Mouse (Mus musculus): ENCODE measurements around the gene Ppp1r9a. TPM values are rescaled to one million over a fixed set of nuclear protein-coding genes. Genes with fewer than 3 reads are reported as not detected.

Gene Ppp1r9a
- total and polyA plus RNA-seq, 3 experiments, result 0.03 TPM; not detected in 2

GRCm38 (mm10) chr6:4997599-4997998, 94.9 kb downstream of the Ppp1r9a start:
- H3K27me3 ChIP-seq (ENCODE audit: control insufficient read depth in 1 of 2, insufficient read depth in 2 of 2, low read length in 2 of 2), result peaks cover 0 to 2% of the 10 kb centered on the region in 2 experiments; a peak in 1 of 4 replicates
- DNase-seq (ENCODE audit: low read depth, low spot score), result no peak
- H3K79me2 ChIP-seq (ENCODE audit: control insufficient read depth, insufficient read depth, low read length, poor library complexity), result no peaks in the 10 kb centered on the region
- H3K4me3 ChIP-seq (ENCODE audit: control insufficient read depth in 1 of 2, insufficient read depth in 1 of 2, low read depth in 2 of 2, low read length in 2 of 2), result no peak overlapping the region
- H3K9me3 ChIP-seq (replicated peaks; ENCODE audit: insufficient read depth, low read length), result no peaks in the 10 kb centered on the region
- no peaks in the 10 kb centered on the region for H3K36me3 ChIP-seq (ENCODE audit: control insufficient read depth in 1 of 2, insufficient read depth in 2 of 2, low read length in 2 of 2)
- no peak overlapping the region for H3K9ac ChIP-seq (ENCODE audit: control insufficient read depth, low read depth, low read length, poor library complexity, severe bottlenecking)
- H3K27ac ChIP-seq (ENCODE audit: control insufficient read depth, low read depth, low read length), result no peak overlapping the region
- H3K4me1 ChIP-seq (ENCODE audit: control insufficient read depth in 1 of 2, insufficient read depth in 2 of 2, low read length in 2 of 2), result no peaks in the 10 kb centered on the region
- TF ChIP-seq MYC (IDR thresholded peaks at IDR 0.05; ENCODE audit: low read depth, low read length) (no peak), USF2 (IDR thresholded peaks at IDR 0.05; ENCODE audit: borderline replicate concordance in 1 of 2, insufficient read depth in 1 of 2, low read depth in 1 of 2, low read length in 2 of 2) (no peak), ZNF384 (IDR thresholded peaks at IDR 0.05; ENCODE audit: low read depth, low read length) (no peak), JUND (IDR thresholded peaks at IDR 0.05; ENCODE audit: low read depth, low read length) (no peak)

- H3K27ac ChIP-seq (ENCODE audit: control insufficient read depth, low read depth, low read length), result no peak overlapping the region
- H3K4me3 ChIP-seq (ENCODE audit: control insufficient read depth in 1 of 2, insufficient read depth in 1 of 2, low read depth in 2 of 2, low read length in 2 of 2), result no peak overlapping the region
- no peaks in the 10 kb centered on the region for H3K79me2 ChIP-seq (ENCODE audit: control insufficient read depth, insufficient read depth, low read length, poor library complexity)
- peaks cover 0 to 2% of the 10 kb centered on the region in 2 experiments; a peak in 1 of 4 replicates for H3K27me3 ChIP-seq (ENCODE audit: control insufficient read depth in 1 of 2, insufficient read depth in 2 of 2, low read length in 2 of 2)
- TF ChIP-seq CHD1 (IDR thresholded peaks at IDR 0.05; ENCODE audit: low read depth, low read length) (no peak), EP300 (IDR thresholded peaks at IDR 0.05; ENCODE audit: low read depth in 1 of 2, low read length in 2 of 2) (no peak), RAD21 (IDR thresholded peaks at IDR 0.05; ENCODE audit: low read depth, low read length) (no peak), NELFE (IDR thresholded peaks at IDR 0.05; ENCODE audit: low read depth, low read length) (no peak)
- H3K9me3 ChIP-seq (replicated peaks; ENCODE audit: insufficient read depth, low read length), result no peaks in the 10 kb centered on the region
- no peaks in the 10 kb centered on the region for H3K36me3 ChIP-seq (ENCODE audit: control insufficient read depth in 1 of 2, insufficient read depth in 2 of 2, low read length in 2 of 2)
- H3K9ac ChIP-seq (ENCODE audit: control insufficient read depth, low read depth, low read length, poor library complexity, severe bottlenecking), result no peak overlapping the region
- H3K4me1 ChIP-seq (ENCODE audit: control insufficient read depth in 1 of 2, insufficient read depth in 2 of 2, low read length in 2 of 2), result no peaks in the 10 kb centered on the region
- DNase-seq (ENCODE audit: low read depth, low spot score), result no peak
Measured at GRCm38 (mm10) chr6:4998929-4999328, 96.2 kb downstream of the Ppp1r9a start.

- H3K36me3 ChIP-seq (ENCODE audit: control insufficient read depth in 1 of 2, insufficient read depth in 2 of 2, low read length in 2 of 2), result no peaks in the 10 kb centered on the region
- no peak overlapping the region for H3K4me3 ChIP-seq (ENCODE audit: control insufficient read depth in 1 of 2, insufficient read depth in 1 of 2, low read depth in 2 of 2, low read length in 2 of 2)
- TF ChIP-seq USF2 (IDR thresholded peaks at IDR 0.05; ENCODE audit: borderline replicate concordance in 1 of 2, insufficient read depth in 1 of 2, low read depth in 1 of 2, low read length in 2 of 2), result no peak
- no peak for TF ChIP-seq RAD21 (IDR thresholded peaks at IDR 0.05; ENCODE audit: low read depth, low read length)
- no peak for TF ChIP-seq MYC (IDR thresholded peaks at IDR 0.05; ENCODE audit: low read depth, low read length)
- TF ChIP-seq CHD1 (IDR thresholded peaks at IDR 0.05; ENCODE audit: low read depth, low read length), result no peak
- H3K27ac ChIP-seq (ENCODE audit: control insufficient read depth, low read depth, low read length), result no peak overlapping the region
- H3K9me3 ChIP-seq (replicated peaks; ENCODE audit: insufficient read depth, low read length), result no peaks in the 10 kb centered on the region
- no peaks in the 10 kb centered on the region for H3K4me1 ChIP-seq (ENCODE audit: control insufficient read depth in 1 of 2, insufficient read depth in 2 of 2, low read length in 2 of 2)
- no peak for DNase-seq (ENCODE audit: low read depth, low spot score)
- H3K27me3 ChIP-seq (ENCODE audit: control insufficient read depth in 1 of 2, insufficient read depth in 2 of 2, low read length in 2 of 2), result peaks cover 0 to 5% of the 10 kb centered on the region in 2 experiments; a peak in 3 of 4 replicates
- no peak overlapping the region for H3K9ac ChIP-seq (ENCODE audit: control insufficient read depth, low read depth, low read length, poor library complexity, severe bottlenecking)
- no peaks in the 10 kb centered on the region for H3K79me2 ChIP-seq (ENCODE audit: control insufficient read depth, insufficient read depth, low read length, poor library complexity)
Measured at GRCm38 (mm10) chr6:5000788-5001187, 98.1 kb downstream of the Ppp1r9a start.
